Mouse (Mus musculus) cerebellum, adult 2 months (tissue): ENCODE results near the gene Tsen54. TPM values are rescaled to one million over a fixed set of nuclear protein-coding genes. Genes with fewer than 3 reads are reported as not detected.

Experiments used
- DNase-seq, 2 experiments: peaks; one replicate each; pipeline ENCODE4 v3.0.0; 2021
- H3K27ac ChIP-seq: fragments of 200-500 bp; 2 replicates; pipeline ENCODE4 v1.5.1; 2012; ENCODE audit warnings: low read length, control low read depth, inconsistent platforms; ENCODE audit not compliant: insufficient read depth
- H3K27me3 ChIP-seq: fragments of 200-500 bp; 2 replicates; pipeline ENCODE4 v1.6.1; 2012; ENCODE audit warnings: inconsistent platforms, mild to moderate bottlenecking, low read length, moderate library complexity; ENCODE audit not compliant: control insufficient read depth, insufficient read depth
- H3K4me1 ChIP-seq: fragments of 200-500 bp; 2 replicates; pipeline ENCODE4 v1.6.1; 2011; ENCODE audit warnings: low read length; ENCODE audit not compliant: control insufficient read depth, insufficient read depth
- H3K4me3 ChIP-seq: fragments of 200-500 bp; replicated peaks from 2 replicates; pipeline ENCODE3; 2011; ENCODE audit warnings: mild to moderate bottlenecking, low read depth, low read length, control low read depth; ENCODE audit not compliant: insufficient read depth
- CTCF ChIP-seq: fragments of 200-500 bp; IDR thresholded peaks from 2 replicates; pipeline ENCODE4 v1.5.1; 2011; ENCODE audit warnings: low read depth, mild to moderate bottlenecking, control low read depth, low read length, moderate library complexity, borderline replicate concordance; ENCODE audit not compliant: insufficient read depth
- POLR2A ChIP-seq: fragments of 200-500 bp; IDR thresholded peaks from 2 replicates; pipeline ENCODE4 v1.6.1; 2011; ENCODE audit warnings: low read length, control low read depth, borderline replicate concordance; ENCODE audit not compliant: insufficient read depth
- WGBS: fragments of 180-500 bp; shearing (Covaris S2); methylation state at CpG from one replicate; pipeline ENCODE4 v1.1.7; 2018; 5-methylcytosine and 5-hydroxymethylcytosine counted together
- polyA plus RNA-seq: library from polyadenylated mRNA; depleted of rRNA; stranded (reverse); fragments of >200 nt; gene quantifications from 2 replicates; pipeline ENCODE4 v1.2.3, GENCODE M21; 2012

Tsen54 gene
- polyA plus RNA-seq, 1 experiment, result 25.0 TPM

DNA sequence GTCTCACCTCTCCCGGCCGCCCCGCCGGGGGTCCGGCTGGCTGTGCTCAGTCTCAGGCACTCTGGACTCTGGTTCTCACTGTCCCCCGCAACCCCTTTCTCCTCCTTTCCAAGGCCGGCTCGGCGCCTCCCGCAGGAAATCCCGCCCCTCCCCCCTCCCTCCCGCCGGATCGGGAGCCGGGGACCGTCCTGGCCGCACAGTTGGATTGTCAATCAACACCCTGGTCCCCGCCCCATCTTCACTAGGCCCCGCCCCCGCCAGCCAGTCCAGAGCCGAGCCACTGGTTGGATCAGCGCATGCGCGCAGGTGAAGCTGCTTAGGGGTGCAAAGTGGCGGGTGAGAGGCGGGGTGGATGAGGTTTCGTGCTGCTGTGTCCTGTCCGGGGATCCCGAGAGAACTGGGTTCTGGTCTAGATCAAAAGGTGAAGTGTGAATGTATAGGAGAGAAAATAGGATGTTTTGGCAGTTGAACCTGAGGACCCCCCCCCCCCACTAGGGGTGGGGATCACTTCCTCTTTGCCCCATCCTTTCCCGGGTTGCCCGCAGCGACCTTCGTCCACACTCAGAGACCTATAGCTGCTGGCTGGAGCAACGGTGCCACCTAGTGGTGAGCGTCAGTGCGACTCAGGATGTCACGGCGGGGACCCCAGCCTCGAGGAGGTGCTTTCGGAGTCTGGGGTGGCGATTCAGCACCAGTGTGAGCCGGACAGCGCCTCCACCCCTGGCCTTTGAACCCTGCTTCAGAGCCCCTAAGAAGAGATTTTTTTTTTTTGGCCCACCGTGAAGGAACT lies 822 bp upstream of the Tsen54 start, which contains the start of gene Caskin2:
Gene Caskin2 (minus strand): TSS at position 133 of the 790 bp plus-strand sequence.
- Histone ChIP-seq H3K4me3 (peak within 1 kb of the TSS; percentile 82), H3K27ac (no peak within 1 kb of the TSS), H3K27me3 (no peaks in the 10 kb centered on the region), H3K4me1 (peaks cover 8% of the 10 kb centered on the region; the same call in 1 of the 2 replicates)
- under 1% methylated on average over 44 of the region's 44 CpGs for WGBS
- TF ChIP-seq CTCF, result peak; percentile 94
- TF ChIP-seq POLR2A, result peak; percentile 36; the same call in 1 of the 2 replicates
- DNase-seq, result peak; percentile 95

DNA sequence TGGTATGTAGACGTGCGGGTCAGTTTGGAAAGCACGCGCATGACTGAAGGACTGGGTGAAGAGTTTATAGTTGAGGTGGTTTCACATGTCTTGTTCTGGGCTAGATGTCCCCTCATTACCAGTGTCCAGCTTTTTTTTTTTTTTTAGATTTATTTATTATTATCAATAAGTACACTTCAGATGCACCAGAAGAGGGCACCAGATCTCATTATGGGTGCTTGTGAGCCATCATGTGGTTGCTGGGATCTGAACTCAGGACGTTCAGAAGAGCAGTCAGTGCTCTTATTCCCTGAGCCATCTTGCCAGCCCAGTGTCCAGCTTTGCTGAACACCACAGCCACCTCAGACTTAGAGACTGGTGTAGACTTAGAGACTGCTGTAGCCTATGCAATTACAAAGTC lies 2.8 kb downstream of the Tsen54 start:
- Histone ChIP-seq H3K27ac (no peak overlapping the region), H3K4me1 (peaks cover 8% of the 10 kb centered on the region; the same call in 1 of the 2 replicates), H3K4me3 (no peak overlapping the region), H3K27me3 (no peaks in the 10 kb centered on the region)
- TF ChIP-seq CTCF (no peak), POLR2A (no peak)
- DNase-seq, result no peak
- WGBS, result 86% methylated on average over 5 of the region's 5 CpGs

DNA sequence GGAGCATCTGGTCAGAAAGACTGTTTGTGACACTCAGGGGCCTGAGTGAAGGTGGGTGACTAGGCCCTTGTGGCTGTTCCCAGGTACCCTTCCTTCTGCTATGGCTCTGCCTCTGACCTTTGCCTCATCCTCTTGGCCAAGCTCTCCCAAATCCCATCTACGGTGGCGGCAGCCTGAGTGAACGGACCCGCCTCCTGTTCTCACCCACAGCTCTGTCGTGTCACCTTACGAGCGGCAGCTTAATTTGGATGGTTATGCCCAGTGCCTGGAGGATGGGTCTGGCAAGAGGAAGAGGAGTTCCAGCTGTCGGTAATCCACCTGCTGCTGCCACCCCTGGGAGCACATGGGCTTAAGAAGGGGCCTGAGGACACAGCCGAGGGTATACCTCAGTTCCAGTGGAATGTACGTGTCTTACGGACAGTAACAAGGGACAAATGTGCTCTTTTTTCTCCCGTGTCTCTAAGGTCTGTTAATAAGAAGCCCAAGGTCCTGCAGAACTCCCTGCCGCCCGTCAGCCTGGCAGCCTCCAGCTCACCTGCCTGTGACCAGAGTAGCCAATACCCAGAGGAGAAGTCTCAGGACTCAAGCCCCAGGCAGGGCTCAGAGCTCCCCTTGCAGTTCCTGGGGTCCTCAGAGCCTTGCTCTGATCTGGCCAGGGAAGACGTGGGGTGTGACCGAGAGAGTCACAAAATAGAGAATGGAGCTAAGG lies 5.5 kb downstream of the Tsen54 start:
- TF ChIP-seq CTCF (no peak), POLR2A (no peak)
- Histone ChIP-seq H3K4me3 (no peak overlapping the region), H3K27me3 (no peaks in the 10 kb centered on the region), H3K4me1 (peaks cover 5% of the 10 kb centered on the region; the same call in 1 of the 2 replicates), H3K27ac (no peak overlapping the region)
- 83% methylated on average over 16 of the region's 16 CpGs for WGBS
- DNase-seq, result no peak

DNA sequence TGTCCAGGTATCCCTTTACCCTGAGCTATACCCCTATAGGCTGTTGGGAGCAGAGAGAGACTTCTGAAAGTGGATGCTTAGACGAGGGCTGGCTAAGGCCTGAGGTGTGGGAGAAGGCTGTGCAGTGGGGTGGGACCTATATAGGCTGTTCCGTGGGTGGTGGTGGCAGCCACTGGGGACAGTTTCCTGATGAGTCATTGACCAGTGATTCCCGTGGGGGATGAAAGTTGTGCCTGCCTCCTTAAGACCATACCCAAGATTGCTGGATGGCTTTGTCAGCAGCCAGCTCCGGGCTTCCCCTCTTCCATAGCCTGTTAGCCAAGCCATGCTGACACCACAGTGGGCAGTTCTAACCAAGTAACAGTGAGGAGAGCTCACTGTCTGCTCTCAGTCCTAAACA lies 6.5 kb downstream of the Tsen54 start:
- H3K27ac ChIP-seq, result no peak overlapping the region
- WGBS, result 70% methylated on average over 4 of the region's 4 CpGs
- H3K4me1 ChIP-seq, result no peaks in the 10 kb centered on the region
- no peak overlapping the region for H3K4me3 ChIP-seq
- no peaks in the 10 kb centered on the region for H3K27me3 ChIP-seq
- no peak for TF ChIP-seq CTCF
- no peak for TF ChIP-seq POLR2A
- no peak for DNase-seq

DNA sequence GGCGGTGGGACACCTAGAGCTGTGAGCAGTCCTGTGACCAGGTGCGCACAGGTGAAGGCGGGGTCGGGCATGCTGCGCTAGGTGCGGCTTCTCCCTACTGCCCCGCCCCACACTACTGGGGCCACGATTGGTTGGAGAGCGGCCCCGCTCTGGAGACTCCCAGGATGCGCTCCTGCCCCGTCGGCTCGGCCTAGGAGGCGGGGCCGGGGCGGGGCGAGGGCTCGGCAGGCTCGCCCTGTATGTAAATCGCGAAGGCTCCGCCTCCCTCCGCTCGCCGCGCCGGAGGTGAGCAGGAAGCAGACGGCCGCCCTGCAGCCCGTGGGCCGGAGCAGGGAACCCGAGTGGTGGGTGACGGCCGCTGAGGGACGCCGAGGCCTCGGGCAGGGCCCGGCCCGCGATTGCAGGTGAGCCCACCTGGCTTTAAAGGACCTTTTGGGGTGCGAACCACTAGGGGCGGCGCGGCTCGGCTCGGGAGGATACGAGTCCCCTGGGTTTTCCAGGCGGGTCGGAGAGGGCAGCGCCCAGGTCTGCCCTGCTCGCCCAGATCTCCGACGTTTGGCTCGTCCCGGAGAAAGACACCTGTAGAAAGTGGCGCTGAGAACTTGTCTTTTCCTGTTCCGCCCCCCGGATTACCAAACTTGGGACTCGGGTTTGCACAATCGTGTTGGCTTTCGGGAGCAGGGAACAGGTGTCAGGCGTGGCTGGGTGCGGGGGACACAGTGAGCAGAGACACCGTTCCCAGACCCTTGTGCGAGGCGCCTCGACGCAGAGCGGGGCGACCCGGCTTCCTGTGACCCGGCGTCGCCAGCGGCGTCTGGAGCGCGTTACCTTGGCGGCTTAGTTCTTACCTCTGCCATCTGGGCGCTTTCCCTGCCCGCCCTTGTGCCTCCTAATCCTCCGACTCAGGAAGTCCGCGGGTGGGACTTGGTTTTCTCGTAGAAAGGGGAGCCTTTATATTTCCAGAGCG lies 9.5 kb downstream of the Tsen54 start, which contains the start of gene Llgl2:
Gene Llgl2 (plus strand): TSS at position 276 of the 967 bp plus-strand sequence.
- TF ChIP-seq CTCF, result no peak
- TF ChIP-seq POLR2A, result 0 out of 2 replicates have a peak, but pooled peaks have one; percentile 36
- 1% methylated on average over 87 of the region's 87 CpGs for WGBS

DNA sequence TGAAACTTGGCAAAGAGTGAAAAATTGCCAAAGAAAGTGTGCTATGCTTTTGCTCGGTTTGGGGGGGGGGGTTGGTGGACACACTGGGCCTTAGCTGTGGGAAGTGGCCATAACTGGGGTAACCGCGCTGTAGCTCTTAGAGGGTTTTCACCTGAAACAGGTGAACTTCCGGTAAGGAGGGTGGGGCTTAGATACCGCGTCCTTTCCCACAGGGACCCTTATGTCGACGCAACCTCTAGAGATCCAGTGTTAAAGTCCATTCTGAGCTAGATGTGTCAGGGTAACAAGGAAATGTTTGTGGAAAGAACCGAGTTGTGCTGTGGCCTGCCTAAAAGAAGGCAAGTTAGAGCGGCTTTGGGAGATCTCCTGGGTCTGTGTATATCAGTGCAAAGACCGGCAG lies 10.3 kb downstream of the Tsen54 start:
- Histone ChIP-seq H3K4me3 (no peak overlapping the region), H3K27me3 (0 out of 2 replicates have a peak, but pooled peaks cover 2% of the 10 kb centered on the region), H3K27ac (no peak overlapping the region), H3K4me1 (no peaks in the 10 kb centered on the region)
- WGBS, result 31% methylated on average over 11 of the region's 11 CpGs
- TF ChIP-seq CTCF (no peak), POLR2A (no peak)
- no peak for DNase-seq

More for the DNA sequence above, 9.5 kb downstream of the Tsen54 start, which contains the start of gene Llgl2:
- no peak within 1 kb of the TSS for H3K27ac ChIP-seq
- no peaks in the 10 kb centered on the region for H3K4me1 ChIP-seq
- H3K27me3 ChIP-seq, result 0 out of 2 replicates have a peak, but pooled peaks cover 2% of the 10 kb centered on the region
- DNase-seq, result peak; percentile 77 to 83
- H3K4me3 ChIP-seq, result peak within 1 kb of the TSS; percentile 54

DNA sequence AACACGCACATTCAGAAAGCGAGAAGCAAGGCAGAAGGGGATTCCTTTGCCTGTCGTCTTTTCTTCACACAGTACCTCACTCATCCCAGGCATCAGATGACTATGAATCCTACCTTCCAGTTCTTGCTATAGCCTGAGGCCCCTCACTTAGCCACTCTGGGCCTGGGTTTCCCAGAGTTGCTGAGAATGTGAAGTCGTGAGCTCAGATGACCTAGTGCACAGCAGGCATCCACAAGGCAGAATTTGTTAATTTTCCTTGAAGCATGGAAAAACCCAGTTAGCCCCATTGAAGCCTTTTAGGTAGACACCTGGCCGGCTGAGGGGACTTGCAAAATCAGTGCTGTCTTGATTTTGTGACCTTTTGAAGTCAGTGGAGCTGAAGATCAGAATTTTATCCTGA lies 12.0 kb downstream of the Tsen54 start:
- no peak for DNase-seq
- Histone ChIP-seq H3K4me3 (no peak overlapping the region), H3K27me3 (0 out of 2 replicates have a peak, but pooled peaks cover 2% of the 10 kb centered on the region), H3K27ac (no peak overlapping the region), H3K4me1 (no peaks in the 10 kb centered on the region)
- WGBS, result 80% methylated on average over 5 of the region's 5 CpGs
- no peak for TF ChIP-seq POLR2A
- no peak for TF ChIP-seq CTCF
